Mouse (Mus musculus): ENCODE results near the gene Max.

DNA sequence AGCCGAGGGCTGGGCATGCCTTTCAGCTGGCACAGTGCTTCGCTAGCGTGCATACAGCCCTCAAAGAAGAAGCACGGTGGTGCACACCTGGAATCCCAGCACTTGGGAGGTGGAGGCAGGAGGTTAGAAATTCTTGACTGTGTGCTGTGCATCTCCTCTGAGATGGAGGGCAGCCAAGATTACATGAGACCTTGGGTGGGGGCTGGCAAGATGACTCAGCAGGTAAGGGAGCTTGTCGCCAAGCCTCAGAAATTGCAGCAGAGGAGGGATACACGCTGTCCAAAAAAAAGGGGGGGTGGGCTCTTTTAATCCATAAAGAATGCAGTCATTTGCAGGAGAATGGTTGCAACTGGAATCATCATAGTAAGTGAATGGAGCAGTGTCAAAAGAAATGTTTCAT lies 43.9 kb downstream of the Max start:
- TF ChIP-seq CTCF (IDR thresholded peaks at IDR 0.05; ENCODE audit: low read depth, low read length) = no peak
- TF ChIP-seq POLR2A (IDR thresholded peaks at IDR 0.05; ENCODE audit: extremely low read depth, insufficient read depth, low read length) = no peak
